In genomic region chr3:124156255-124156654, GRCm38 (mm10) we compare ENCODE assay signal across 23 mouse cellular contexts.
DNase-seq lines count a peak whose midpoint lies in the region; ATAC-seq and TF ChIP-seq lines count a peak whose summit lies in the region.
"Had no signal": no experiment of that assay in that cellular context is flagged by ENCODE, and none has a peak within 500 bp of the region (broad histone marks: within the 10 kb centered on the region; RNA-seq: fewer than 3 reads in every experiment).

No protein-coding gene starts in this region.

- H3K9me3 ChIP-seq in hindbrain, postnatal 0 days (ENCODE audit: low read length): no peaks in the 10 kb centered on the region
- H3K9me3 ChIP-seq in hindbrain, embryonic 12.5 days (replicated peaks): no peaks in the 10 kb centered on the region
- H3K9me3 ChIP-seq in neural tube, embryonic 14.5 days (ENCODE audit: control insufficient read depth, low read length): no peaks in the 10 kb centered on the region
- H3K9me3 ChIP-seq in neural tube, embryonic 15.5 days (replicated peaks): no peaks in the 10 kb centered on the region
- H3K9me3 ChIP-seq: limb, embryonic 15.5 days; neural tube, embryonic 13.5 days; stomach, embryonic 15.5 days had no signal

- ATAC-seq in hindbrain, postnatal 0 days: no peak
- ATAC-seq in hindbrain, embryonic 12.5 days (ENCODE audit: low FRiP score): no peak
- ATAC-seq in neural tube, embryonic 14.5 days (ENCODE audit: low read depth): peak; percentile 34; the same call in 1 of the 2 replicates
- ATAC-seq in neural tube, embryonic 15.5 days (ENCODE audit: low FRiP score): no peak
- ATAC-seq: activated CD4-positive, CD25-positive, alpha-beta regulatory T cell, adult 4 months had no signal

- H3K4me2 ChIP-seq in hindbrain, postnatal 0 days (ENCODE audit: low read depth, low read length): no peak overlapping the region
- no peak overlapping the region for H3K4me2 ChIP-seq in hindbrain, embryonic 12.5 days (replicated peaks)
- H3K4me2 ChIP-seq in neural tube, embryonic 14.5 days (ENCODE audit: low read depth, low read length): no peak overlapping the region
- no peak overlapping the region for H3K4me2 ChIP-seq in neural tube, embryonic 15.5 days
- H3K4me2 ChIP-seq: heart, embryonic 11.5 days; limb, embryonic 15.5 days; lung, embryonic 14.5 days; neural tube, embryonic 13.5 days; stomach, embryonic 15.5 days had no signal

- no peaks in the 10 kb centered on the region for H3K27me3 ChIP-seq in cerebellum, adult 2 months (ENCODE audit: control insufficient read depth, insufficient read depth, low read length)
- H3K27me3 ChIP-seq in hindbrain, postnatal 0 days (ENCODE audit: insufficient read depth, low read length): no peaks in the 10 kb centered on the region
- H3K27me3 ChIP-seq in hindbrain, embryonic 12.5 days: no peaks in the 10 kb centered on the region
- no peaks in the 10 kb centered on the region for H3K27me3 ChIP-seq in neural tube, embryonic 14.5 days (ENCODE audit: control insufficient read depth, insufficient read depth, low read length)
- H3K27me3 ChIP-seq in neural tube, embryonic 15.5 days (replicated peaks): no peaks in the 10 kb centered on the region
- H3K27me3 ChIP-seq: limb, embryonic 15.5 days; megakaryocyte, embryonic 14.5 days; neural tube, embryonic 13.5 days; stomach, embryonic 15.5 days had no signal

- H3K27ac ChIP-seq in cerebellum, adult 2 months (ENCODE audit: insufficient read depth, low read length): no peak overlapping the region
- H3K27ac ChIP-seq in hindbrain, postnatal 0 days: no peak overlapping the region
- no peak overlapping the region for H3K27ac ChIP-seq in hindbrain, embryonic 12.5 days
- H3K27ac ChIP-seq in neural tube, embryonic 14.5 days (ENCODE audit: low read depth, low read length): no peak overlapping the region
- no peak overlapping the region for H3K27ac ChIP-seq in neural tube, embryonic 15.5 days (replicated peaks)
- H3K27ac ChIP-seq: kidney, postnatal 0 days; limb, embryonic 15.5 days; liver, embryonic 14.5 days; neural tube, embryonic 13.5 days; stomach, embryonic 15.5 days had no signal

- TF ChIP-seq CTCF in cerebellum, adult 2 months (IDR thresholded peaks at IDR 0.05; ENCODE audit: borderline replicate concordance, insufficient read depth, low read depth, low read length): no peak
- no peak for TF ChIP-seq CTCF in hindbrain, postnatal 0 days (IDR thresholded peaks at IDR 0.05; ENCODE audit: low read depth)

- no peaks in the 10 kb centered on the region for H3K36me3 ChIP-seq in hindbrain, postnatal 0 days (ENCODE audit: insufficient read depth, low read length)
- H3K36me3 ChIP-seq in hindbrain, embryonic 12.5 days: no peaks in the 10 kb centered on the region
- no peaks in the 10 kb centered on the region for H3K36me3 ChIP-seq in neural tube, embryonic 14.5 days (ENCODE audit: control insufficient read depth, insufficient read depth, low read length)
- no peaks in the 10 kb centered on the region for H3K36me3 ChIP-seq in neural tube, embryonic 15.5 days
- H3K36me3 ChIP-seq: limb, embryonic 15.5 days; neural tube, embryonic 13.5 days; stomach, embryonic 15.5 days had no signal

- H3K4me1 ChIP-seq in cerebellum, adult 2 months (ENCODE audit: control insufficient read depth, insufficient read depth, low read length): no peaks in the 10 kb centered on the region; the same call in 1 of the 2 replicates
- no peaks in the 10 kb centered on the region for H3K4me1 ChIP-seq in hindbrain, postnatal 0 days (ENCODE audit: insufficient read depth, low read length)
- no peaks in the 10 kb centered on the region for H3K4me1 ChIP-seq in hindbrain, embryonic 12.5 days
- no peaks in the 10 kb centered on the region for H3K4me1 ChIP-seq in neural tube, embryonic 14.5 days (ENCODE audit: control insufficient read depth, insufficient read depth, low read length)
- no peaks in the 10 kb centered on the region for H3K4me1 ChIP-seq in neural tube, embryonic 15.5 days
- H3K4me1 ChIP-seq: limb, embryonic 15.5 days; megakaryocyte, embryonic 14.5 days; neural tube, embryonic 13.5 days; stomach, embryonic 15.5 days had no signal

- no peak for TF ChIP-seq POLR2A in cerebellum, adult 2 months (IDR thresholded peaks at IDR 0.05; ENCODE audit: borderline replicate concordance, insufficient read depth, low read length)

- DNase-seq in cerebellum, postnatal 10 days: peak; percentile 7 to 31
- no peak for DNase-seq in cerebellum, adult 2 months
- peak; percentile 37 for DNase-seq in hindbrain, postnatal 0 days (ENCODE audit: low spot score)
- no peak for DNase-seq in urinary bladder, postnatal 10 days (ENCODE audit: low spot score)
- DNase-seq: adrenal gland, adult 8-10 months; cerebellum, adult 9-10 months; kidney, adult 18-20 months; layer of hippocampus, adult 9-11 months; lung, embryonic 14.5 days; lung, postnatal 36 days; thymus, postnatal 25 days had no signal

- H3K9ac ChIP-seq in hindbrain, postnatal 0 days (replicated peaks; ENCODE audit: low read length): no peak overlapping the region
- H3K9ac ChIP-seq in hindbrain, embryonic 12.5 days: no peak overlapping the region
- H3K9ac ChIP-seq in neural tube, embryonic 14.5 days (replicated peaks; ENCODE audit: low read depth, low read length): no peak overlapping the region
- no peak overlapping the region for H3K9ac ChIP-seq in neural tube, embryonic 15.5 days (replicated peaks)
- H3K9ac ChIP-seq: limb, embryonic 15.5 days; liver, embryonic 14.5 days; lung, embryonic 14.5 days; neural tube, embryonic 13.5 days; stomach, embryonic 15.5 days had no signal

- WGBS in cerebellum, adult 2 months: 71% methylated on average over 2 of the region's 2 CpGs
- WGBS in hindbrain, postnatal 0 days: 49% methylated on average over 2 of the region's 2 CpGs
- 65% methylated on average over 2 of the region's 2 CpGs for WGBS in hindbrain, embryonic 12.5 days
- WGBS in neural tube, embryonic 14.5 days: 49% methylated on average over 2 of the region's 2 CpGs
- 46% methylated on average over 2 of the region's 2 CpGs for WGBS in neural tube, embryonic 15.5 days

- H3K4me3 ChIP-seq in cerebellum, adult 2 months (replicated peaks; ENCODE audit: insufficient read depth, low read depth, low read length): no peak overlapping the region
- H3K4me3 ChIP-seq in hindbrain, postnatal 0 days (ENCODE audit: low read length): no peak overlapping the region
- no peak overlapping the region for H3K4me3 ChIP-seq in hindbrain, embryonic 12.5 days
- H3K4me3 ChIP-seq in neural tube, embryonic 14.5 days (ENCODE audit: low read depth, low read length): no peak overlapping the region
- H3K4me3 ChIP-seq in neural tube, embryonic 15.5 days (replicated peaks): no peak overlapping the region
- H3K4me3 ChIP-seq: limb, embryonic 15.5 days; megakaryocyte, embryonic 14.5 days; myocyte; neural tube, embryonic 13.5 days; stomach, embryonic 15.5 days had no signal

Comparison
In these comparisons a context has a peak if more than half of its experiments do, and no peak if none do; other contexts are left out.
1. DNase-seq: peak in cerebellum, postnatal 10 days (2 of 2) and hindbrain, postnatal 0 days (single experiment); none in cerebellum, adult 2 months (0 of 2) and urinary bladder, postnatal 10 days (single experiment).